Mouse (Mus musculus) MEL (cell line): ENCODE data around the gene Mtor. TPM values are rescaled to one million over a fixed set of nuclear protein-coding genes. Genes with fewer than 3 reads are reported as not detected.

ENCODE experiments used
- DNase-seq: peaks from one replicate; pipeline ENCODE4 v3.0.0; 2011; ENCODE audit warnings: low read depth, low spot score
- H3K27ac ChIP-seq: 2 replicates; pipeline ENCODE4 v1.5.1; 2012; ENCODE audit warnings: low read depth, mild to moderate bottlenecking, control low read depth, low read length, moderate library complexity; ENCODE audit not compliant: control insufficient read depth
- H3K27me3 ChIP-seq, 2 experiments: fragments of 150-350 bp in 1 of 2; sonication (generic) in 1 of 2; 2 replicates each; pipeline ENCODE4 v1.6.1; 2012; ENCODE audit warnings: low read length in 2 of 2, mild to moderate bottlenecking in 2 of 2, improper control_type of control experiment in 1 of 2, moderate library complexity in 1 of 2; ENCODE audit not compliant: insufficient read depth in 2 of 2, control insufficient read depth in 1 of 2
- H3K36me3 ChIP-seq, 2 experiments: 2 replicates each; pipeline ENCODE4 v1.6.1; 2012 to 2014; ENCODE audit warnings: low read length in 2 of 2, improper control_type of control experiment in 1 of 2, inconsistent platforms in 1 of 2, mild to moderate bottlenecking in 1 of 2; ENCODE audit not compliant: insufficient read depth in 2 of 2, control insufficient read depth in 1 of 2
- H3K4me1 ChIP-seq, 2 experiments: fragments of 150-350 bp in 1 of 2; sonication (generic) in 1 of 2; 2 replicates each; pipeline ENCODE4 v1.6.1; 2012; ENCODE audit warnings: low read length in 2 of 2, improper control_type of control experiment in 1 of 2, mild to moderate bottlenecking in 1 of 2; ENCODE audit not compliant: insufficient read depth in 2 of 2, control insufficient read depth in 1 of 2
- H3K4me3 ChIP-seq, 2 experiments: fragments of 150-350 bp in 1 of 2; sonication (generic) in 1 of 2; 2 replicates each; pipeline ENCODE4 v1.5.1; 2012; ENCODE audit warnings: low read depth in 2 of 2, low read length in 2 of 2, mild to moderate bottlenecking in 2 of 2, moderate library complexity in 2 of 2, control low read depth in 1 of 2, improper control_type of control experiment in 1 of 2; ENCODE audit not compliant: control insufficient read depth in 1 of 2, insufficient read depth in 1 of 2
- H3K79me2 ChIP-seq: 2 replicates; pipeline ENCODE4 v1.6.1; 2012; ENCODE audit warnings: mild to moderate bottlenecking, low read length, moderate library complexity; ENCODE audit not compliant: control insufficient read depth, poor library complexity, insufficient read depth
- H3K9ac ChIP-seq: 2 replicates; pipeline ENCODE4 v1.6.1; 2012; ENCODE audit warnings: low read depth, mild to moderate bottlenecking, control low read depth, low read length, moderate library complexity; ENCODE audit not compliant: control insufficient read depth, poor library complexity, severe bottlenecking
- H3K9me3 ChIP-seq: fragments of 150-350 bp; sonication (generic); replicated peaks from 2 replicates; pipeline ENCODE4 v1.6.1; 2012; ENCODE audit warnings: mild to moderate bottlenecking, low read length, improper control_type of control experiment, moderate library complexity; ENCODE audit not compliant: insufficient read depth
- BHLHE40 ChIP-seq: IDR thresholded peaks from 2 replicates; pipeline ENCODE4 v1.6.1; 2012; ENCODE audit warnings: low read depth, mild to moderate bottlenecking, inconsistent platforms, low read length, improper control_type of control experiment, borderline replicate concordance
- CHD2 ChIP-seq: IDR thresholded peaks from 2 replicates; pipeline ENCODE4 v1.6.1; 2011; ENCODE audit warnings: low read length, improper control_type of control experiment
- CTCF ChIP-seq, 3 experiments: IDR thresholded peaks in 2 of 3; conservative IDR thresholded peaks in 1 of 3; 2 replicates each; pipeline ENCODE4 v1.5.1; 2011 to 2012; ENCODE audit warnings: low read length in 3 of 3, low read depth in 2 of 3, mild to moderate bottlenecking in 2 of 3, improper control_type of control experiment in 1 of 3, inconsistent platforms in 1 of 3, mixed read lengths in 1 of 3, moderate library complexity in 1 of 3; ENCODE audit not compliant: control insufficient read depth in 1 of 3, insufficient read depth in 1 of 3, poor library complexity in 1 of 3, severe bottlenecking in 1 of 3
- ETS1 ChIP-seq: IDR thresholded peaks from 2 replicates; pipeline ENCODE4 v1.6.1; 2012; ENCODE audit warnings: low read depth, mild to moderate bottlenecking, inconsistent platforms, low read length, improper control_type of control experiment, moderate library complexity
- JUND ChIP-seq: IDR thresholded peaks from 2 replicates; pipeline ENCODE4 v1.6.1; 2011; ENCODE audit warnings: low read depth, mild to moderate bottlenecking, improper control_type of control experiment, low read length
- MAZ ChIP-seq: IDR thresholded peaks from 2 replicates; pipeline ENCODE4 v1.6.1; 2012; ENCODE audit warnings: low read depth, mild to moderate bottlenecking, inconsistent platforms, low read length, improper control_type of control experiment
- MEF2A ChIP-seq: IDR thresholded peaks from 2 replicates; pipeline ENCODE4 v1.6.1; 2014; ENCODE audit warnings: low read depth, mild to moderate bottlenecking, inconsistent platforms, low read length, improper control_type of control experiment; ENCODE audit not compliant: poor library complexity, insufficient replicate concordance, severe bottlenecking; ENCODE audit errors: extremely low read depth
- MXI1 ChIP-seq: IDR thresholded peaks from 2 replicates; pipeline ENCODE4 v1.6.1; 2011; ENCODE audit warnings: mild to moderate bottlenecking, low read depth, low read length, improper control_type of control experiment
- MYB ChIP-seq: IDR thresholded peaks from 2 replicates; pipeline ENCODE4 v1.6.1; 2011; ENCODE audit warnings: mild to moderate bottlenecking, low read depth, low read length, improper control_type of control experiment
- NELFE ChIP-seq: IDR thresholded peaks from 2 replicates; pipeline ENCODE4 v1.6.1; 2011; ENCODE audit warnings: low read depth, low read length, improper control_type of control experiment
- RAD21 ChIP-seq: IDR thresholded peaks from 2 replicates; pipeline ENCODE4 v1.6.1; 2011; ENCODE audit warnings: mild to moderate bottlenecking, low read depth, low read length, improper control_type of control experiment
- SIN3A ChIP-seq: IDR thresholded peaks from 2 replicates; pipeline ENCODE4 v1.6.1; 2012; ENCODE audit warnings: low read length, improper control_type of control experiment, inconsistent platforms
- TBP ChIP-seq: IDR thresholded peaks from 2 replicates; pipeline ENCODE4 v1.8.0; 2011; ENCODE audit warnings: low read depth, low read length, improper control_type of control experiment
- TCF12 ChIP-seq: IDR thresholded peaks from 2 replicates; pipeline ENCODE4 v1.6.1; 2014; ENCODE audit warnings: low read depth, mild to moderate bottlenecking, inconsistent platforms, low read length, improper control_type of control experiment, moderate library complexity
- USF1 ChIP-seq: IDR thresholded peaks from 2 replicates; pipeline ENCODE4 v1.6.1; 2014; ENCODE audit warnings: low read depth, mild to moderate bottlenecking, inconsistent platforms, low read length, improper control_type of control experiment, moderate library complexity
- ZKSCAN1 ChIP-seq: IDR thresholded peaks from 2 replicates; pipeline ENCODE4 v1.6.1; 2012; ENCODE audit warnings: low read depth, mild to moderate bottlenecking, inconsistent platforms, low read length, improper control_type of control experiment, moderate library complexity
- ZMIZ1 ChIP-seq: IDR thresholded peaks from 2 replicates; pipeline ENCODE4 v1.6.1; 2012; ENCODE audit warnings: low read depth, mild to moderate bottlenecking, inconsistent platforms, low read length, improper control_type of control experiment, moderate library complexity
- polyA plus RNA-seq, 2 experiments: library from polyadenylated mRNA; stranded (reverse) in 1 of 2; unstranded in 1 of 2; fragments of >175 nt in 1 of 2; fragments of >200 nt in 1 of 2; gene quantifications; 2 replicates each; pipeline versions ENCODE4 v1.2.1 to v1.2.4; 2012; ENCODE audit warnings: low replicate concordance in 2 of 2, low read depth in 1 of 2; ENCODE audit not compliant: insufficient read length in 2 of 2, insufficient read depth in 1 of 2, missing spikeins in 1 of 2
- total RNA-seq: library from RNA; depleted of rRNA; stranded (reverse); fragments of 300-350 nt; gene quantifications from 2 replicates; pipeline ENCODE4 v1.2.3, GENCODE M21; 2012

Mtor gene
- total and polyA plus RNA-seq, 3 experiments: 23.9 to 35.2 TPM; not detected in 1

DNA sequence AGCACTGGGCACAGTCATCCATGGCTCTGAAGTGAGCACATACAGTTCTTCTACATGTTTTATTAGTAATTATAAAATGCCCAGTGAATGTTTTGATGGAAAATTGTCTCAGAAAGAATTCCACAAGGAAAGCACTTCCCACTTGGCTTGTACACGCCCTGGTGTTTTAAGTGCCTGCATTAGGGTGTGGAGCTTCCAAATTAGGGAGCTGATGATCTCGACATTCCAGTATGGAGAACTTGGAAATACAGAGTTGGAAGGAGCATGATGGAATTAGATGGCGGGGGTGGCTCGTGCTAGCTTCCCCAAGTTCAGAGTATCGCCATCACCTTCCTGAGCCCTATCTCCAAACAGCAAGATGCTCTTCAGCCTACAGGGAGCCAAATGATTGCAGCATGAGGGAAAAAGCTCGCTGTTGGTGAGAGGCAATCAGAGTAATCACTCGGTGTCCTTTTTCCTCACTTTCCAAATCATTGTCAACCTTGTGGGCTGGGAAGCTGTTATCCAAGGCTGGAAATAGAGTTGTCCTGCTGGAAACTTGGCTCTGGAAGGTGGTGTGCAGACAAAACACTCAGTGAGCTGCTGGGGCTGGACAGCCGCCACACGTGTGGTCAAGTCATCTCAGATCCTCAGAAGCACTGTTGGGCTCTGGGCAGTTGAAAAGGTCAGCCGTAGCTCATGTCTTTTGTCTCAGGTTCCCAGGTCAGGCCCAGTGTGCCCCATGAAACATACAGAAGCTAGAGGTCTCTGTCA, 78.9 kb downstream of the Mtor start:
- DNase-seq: no peak
- no peak for TF ChIP-seq USF1
- no peak for TF ChIP-seq TCF12
- no peak overlapping the region for H3K27ac ChIP-seq
- no peaks in the 10 kb centered on the region for H3K27me3 ChIP-seq
- H3K4me1 ChIP-seq: no peaks in the 10 kb centered on the region
- H3K4me3 ChIP-seq: no peak overlapping the region
- no peak overlapping the region for H3K9ac ChIP-seq
- H3K79me2 ChIP-seq: no peaks in the 10 kb centered on the region
- peaks cover 0 to 2% of the 10 kb centered on the region in 2 experiments; a peak in 2 of 4 replicates for H3K36me3 ChIP-seq
- H3K9me3 ChIP-seq: no peaks in the 10 kb centered on the region

DNA sequence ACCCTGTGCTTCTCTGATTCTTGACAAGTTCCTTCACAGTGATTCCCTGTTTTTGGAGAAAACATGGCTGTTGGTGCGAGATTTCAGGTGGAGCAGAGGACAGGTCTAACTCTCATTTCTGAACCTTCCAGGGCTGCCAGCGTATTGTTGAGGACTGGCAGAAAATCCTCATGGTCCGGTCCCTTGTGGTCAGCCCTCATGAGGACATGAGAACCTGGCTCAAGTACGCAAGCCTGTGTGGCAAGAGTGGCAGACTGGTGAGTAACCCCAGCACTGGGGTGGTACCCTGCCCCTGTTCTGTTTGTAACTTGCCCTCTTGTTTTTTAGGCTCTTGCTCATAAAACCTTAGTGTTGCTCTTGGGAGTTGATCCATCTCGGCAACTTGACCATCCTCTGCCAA, 81.9 kb downstream of the Mtor start:
- no peak overlapping the region for H3K4me3 ChIP-seq
- no peak overlapping the region for H3K9ac ChIP-seq
- TF ChIP-seq RAD21: no peak
- no peak for TF ChIP-seq MXI1
- no peak for TF ChIP-seq TBP
- no peak for TF ChIP-seq MEF2A
- no peak for TF ChIP-seq NELFE
- TF ChIP-seq CTCF (IDR thresholded peaks at IDR 0.05 in 2 of 3, conservative IDR thresholded peaks at IDR 0.05 in 1 of 3; ENCODE audit: control insufficient read depth in 1 of 3, insufficient read depth in 1 of 3, low read depth in 2 of 3, low read length in 3 of 3, poor library complexity in 1 of 3, severe bottlenecking in 1 of 3): no peak
- TF ChIP-seq MYB: no peak
- DNase-seq: no peak
- no peaks in the 10 kb centered on the region for H3K4me1 ChIP-seq
- H3K36me3 ChIP-seq: peaks cover 0 to 2% of the 10 kb centered on the region in 2 experiments; a peak in 2 of 4 replicates
- no peaks in the 10 kb centered on the region for H3K9me3 ChIP-seq
- H3K79me2 ChIP-seq: no peaks in the 10 kb centered on the region
- no peaks in the 10 kb centered on the region for H3K27me3 ChIP-seq
- no peak overlapping the region for H3K27ac ChIP-seq

DNA sequence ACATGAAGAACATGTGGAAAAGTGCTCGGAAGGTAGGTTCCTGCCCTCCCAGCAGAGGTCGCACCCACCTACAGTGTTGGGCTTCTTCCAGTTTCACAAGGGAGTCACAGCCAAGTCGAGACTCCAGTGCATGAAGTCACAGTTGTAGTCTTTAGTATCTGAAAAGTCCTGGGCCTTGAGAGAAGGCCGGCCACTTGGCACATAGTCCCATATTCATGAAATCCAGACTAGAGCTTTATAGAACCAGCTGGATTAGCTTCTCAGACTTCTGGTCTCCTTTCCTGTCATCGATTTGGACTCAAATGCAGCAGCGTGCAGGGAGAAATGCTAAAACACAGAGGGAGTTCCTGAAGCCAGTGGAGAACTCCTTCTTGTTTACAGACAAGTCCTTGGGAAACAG, 82.4 kb downstream of the Mtor start:
- no peak overlapping the region for H3K27ac ChIP-seq

More for the DNA sequence above, 82.4 kb downstream of the Mtor start:
- no peaks in the 10 kb centered on the region for H3K27me3 ChIP-seq
- no peak overlapping the region for H3K9ac ChIP-seq
- no peak for DNase-seq
- H3K79me2 ChIP-seq: no peaks in the 10 kb centered on the region
- H3K36me3 ChIP-seq: peaks cover 0 to 2% of the 10 kb centered on the region in 2 experiments; a peak in 2 of 4 replicates
- no peak overlapping the region for H3K4me3 ChIP-seq
- no peaks in the 10 kb centered on the region for H3K4me1 ChIP-seq
- TF ChIP-seq MAZ (no peak), JUND (no peak), ZKSCAN1 (no peak), CHD2 (no peak), ZMIZ1 (no peak), RAD21 (no peak), MYB (no peak), SIN3A (no peak), BHLHE40 (no peak), ETS1 (no peak), NELFE (no peak)
- no peaks in the 10 kb centered on the region for H3K9me3 ChIP-seq
